8 mouse cellular contexts compared by ENCODE assay signal in the genomic region with DNA sequence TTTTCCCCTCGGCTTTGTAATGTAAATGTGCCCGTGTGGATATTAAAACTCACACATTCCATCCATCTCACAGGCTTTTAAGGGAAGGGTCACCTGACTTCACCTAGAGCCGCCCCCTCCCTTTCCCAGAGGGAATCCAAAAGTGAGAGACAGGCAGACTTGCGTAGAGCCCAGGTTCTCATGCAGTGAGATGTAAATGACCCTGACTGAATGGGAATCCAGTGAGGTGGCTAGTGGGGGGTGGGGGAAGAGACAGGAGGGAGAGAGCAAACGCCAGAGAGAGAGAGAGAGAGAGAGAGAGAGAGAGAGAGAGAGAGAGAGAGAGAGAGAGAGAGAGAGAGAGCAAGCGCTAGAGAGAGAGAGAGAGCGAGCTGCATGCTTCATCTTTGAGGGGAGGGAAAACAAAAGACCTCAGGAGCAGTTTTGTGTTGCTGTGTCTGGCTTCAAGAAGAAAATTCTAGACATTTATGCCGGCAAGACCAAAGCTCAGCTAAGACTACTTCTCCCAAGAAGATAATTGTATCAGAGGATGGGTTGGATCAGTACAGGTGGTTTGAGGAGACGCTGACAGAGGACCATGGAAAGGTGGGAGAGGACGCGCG.
DNase-seq lines count a peak whose midpoint lies in the region; ATAC-seq and TF ChIP-seq lines count a peak whose summit lies in the region.

No protein-coding gene starts in this region.

- H3K4me2 ChIP-seq in hindbrain, embryonic 14.5 days (replicated peaks), result peak overlapping the region; percentile 60
- H3K4me2 ChIP-seq in midbrain, embryonic 15.5 days, result peak overlapping the region; percentile 58

- DNase-seq in kidney, adult 2 months, result no peak
- no peak for DNase-seq in kidney, postnatal 14 days
- DNase-seq in hindbrain, embryonic 14.5 days (ENCODE audit: low spot score), result peak; percentile 62
- no peak for DNase-seq in kidney, postnatal 4 days
- no peak for DNase-seq in cerebellum, adult 11-12 months

- H3K9me3 ChIP-seq in hindbrain, embryonic 14.5 days (ENCODE audit: control insufficient read depth, low read length), result no peaks in the 10 kb centered on the region
- H3K9me3 ChIP-seq in midbrain, embryonic 15.5 days, result no peaks in the 10 kb centered on the region

- H3K4me3 ChIP-seq in kidney, adult 2 months (ENCODE audit: insufficient read depth, low read depth, low read length), result peak overlapping the region; percentile 42; the same call in 1 of the 2 replicates
- H3K4me3 ChIP-seq in cortical plate, adult 2 months (ENCODE audit: insufficient read depth, low read length), result peak overlapping the region; percentile 64
- peak overlapping the region; percentile 72 for H3K4me3 ChIP-seq in hindbrain, embryonic 14.5 days (replicated peaks; ENCODE audit: low read length)
- peak overlapping the region; percentile 67 for H3K4me3 ChIP-seq in midbrain, embryonic 15.5 days

- H3K9ac ChIP-seq in hindbrain, embryonic 14.5 days, result peak overlapping the region; percentile 86
- peak overlapping the region; percentile 79 for H3K9ac ChIP-seq in midbrain, embryonic 15.5 days

- no peak for TF ChIP-seq CTCF in kidney, adult 2 months (conservative IDR thresholded peaks at IDR 0.05; ENCODE audit: insufficient read depth, insufficient read length, low read depth, low read length)
- no peak for TF ChIP-seq CTCF in cortical plate, adult 2 months (IDR thresholded peaks at IDR 0.05; ENCODE audit: extremely low read depth, insufficient read depth, low read length)

- no peak overlapping the region for H3K27ac ChIP-seq in kidney, adult 2 months (ENCODE audit: insufficient read depth, low read depth, low read length)
- H3K27ac ChIP-seq in cortical plate, adult 2 months (ENCODE audit: insufficient read depth, low read length), result peak overlapping the region; percentile 88
- peak overlapping the region; percentile 85 for H3K27ac ChIP-seq in hindbrain, embryonic 14.5 days
- H3K27ac ChIP-seq in midbrain, embryonic 15.5 days, result peak overlapping the region; percentile 87

- no peaks in the 10 kb centered on the region for H3K27me3 ChIP-seq in kidney, adult 2 months (replicated peaks; ENCODE audit: control insufficient read depth, insufficient read depth, low read length)
- H3K27me3 ChIP-seq in hindbrain, embryonic 14.5 days (ENCODE audit: control insufficient read depth, insufficient read depth, low read length), result no peaks in the 10 kb centered on the region
- H3K27me3 ChIP-seq in midbrain, embryonic 15.5 days (replicated peaks), result no peaks in the 10 kb centered on the region

- ATAC-seq in hindbrain, embryonic 14.5 days (ENCODE audit: low FRiP score), result peak; percentile 67
- ATAC-seq in midbrain, embryonic 15.5 days (replicated peaks), result peak; percentile 78
- no peak for ATAC-seq in monocyte, adult 5-6 weeks (replicated peaks; ENCODE audit: insufficient number of reproducible peaks, low FRiP score, low TSS enrichment, poor library complexity, severe bottlenecking)

- no peak for TF ChIP-seq POLR2A in kidney, adult 2 months (IDR thresholded peaks at IDR 0.05; ENCODE audit: low read depth, low read length)
- no peak for TF ChIP-seq POLR2A in cortical plate, adult 2 months (IDR thresholded peaks at IDR 0.05; ENCODE audit: extremely low read depth, insufficient read depth, low read length)

- WGBS in kidney, adult 2 months, result 13% methylated on average over 12 of the region's 12 CpGs
- 1% methylated on average over 12 of the region's 12 CpGs for WGBS in hindbrain, embryonic 14.5 days
- 1% methylated on average over 12 of the region's 12 CpGs for WGBS in midbrain, embryonic 15.5 days

- no peaks in the 10 kb centered on the region for H3K36me3 ChIP-seq in kidney, adult 2 months (ENCODE audit: control insufficient read depth, insufficient read depth, low read length)
- no peaks in the 10 kb centered on the region for H3K36me3 ChIP-seq in hindbrain, embryonic 14.5 days (replicated peaks; ENCODE audit: control insufficient read depth, insufficient read depth)
- no peaks in the 10 kb centered on the region for H3K36me3 ChIP-seq in midbrain, embryonic 15.5 days (replicated peaks)

- H3K4me1 ChIP-seq in kidney, adult 2 months (ENCODE audit: control insufficient read depth, insufficient read depth, low read length), result peaks cover 6% of the 10 kb centered on the region
- H3K4me1 ChIP-seq in cortical plate, adult 2 months (ENCODE audit: control insufficient read depth, insufficient read depth, low read length), result peaks cover 2% of the 10 kb centered on the region; the same call in 1 of the 2 replicates
- H3K4me1 ChIP-seq in hindbrain, embryonic 14.5 days (replicated peaks; ENCODE audit: control insufficient read depth, insufficient read depth, low read length), result peaks cover 12% of the 10 kb centered on the region; the same call in 1 of the 2 replicates
- H3K4me1 ChIP-seq in midbrain, embryonic 15.5 days, result peaks cover 10% of the 10 kb centered on the region; the same call in 1 of the 2 replicates
